Mouse (Mus musculus) lung, postnatal 0 days (tissue): ENCODE measurements around the gene Muc13.

Experiments used
- CTCF ChIP-seq: IDR thresholded peaks from 2 replicates; pipeline ENCODE4 v1.5.1; 2016; ENCODE audit warnings: antibody characterized with exemption, mild to moderate bottlenecking
- EP300 ChIP-seq: IDR thresholded peaks from 2 replicates; pipeline ENCODE4 v1.6.1; 2016; ENCODE audit warnings: antibody characterized with exemption, mild to moderate bottlenecking, control low read depth

- TF ChIP-seq CTCF (no peak), EP300 (no peak)
These were observed 37.9 kb upstream of the Muc13 start for GRCm38 (mm10) chr16:33755961-33756360.
